Comparison of ENCODE assay signal across 24 mouse cellular contexts in genomic region chr5:150282091-150282490, GRCm38 (mm10).
DNase-seq lines count a peak whose midpoint lies in the region; ATAC-seq and TF ChIP-seq lines count a peak whose summit lies in the region.
"Had no signal": no experiment of that assay in that cellular context is flagged by ENCODE, and none has a peak within 500 bp of the region (broad histone marks: within the 10 kb centered on the region; RNA-seq: fewer than 3 reads in every experiment).

No protein-coding gene starts in this region.

- no peak for TF ChIP-seq POLR2A in ES-Bruce4 (IDR thresholded peaks at IDR 0.05; ENCODE audit: insufficient read depth, low read length)

- no peak overlapping the region for H3K4me3 ChIP-seq in kidney, postnatal 0 days (replicated peaks; ENCODE audit: low read depth, low read length)
- H3K4me3 ChIP-seq in kidney, embryonic 16.5 days (ENCODE audit: low read length) = no peak overlapping the region
- H3K4me3 ChIP-seq in ES-Bruce4 (ENCODE audit: low read depth, low read length) = no peak overlapping the region
- no peak overlapping the region for H3K4me3 ChIP-seq in intestine, postnatal 0 days (ENCODE audit: low read depth, low read length)
- H3K4me3 ChIP-seq: embryonic facial prominence, embryonic 10.5 days; embryonic facial prominence, embryonic 13.5 days; erythroblast, embryonic 14.5 days; forebrain, embryonic 12.5 days; forebrain, embryonic 15.5 days; hindbrain, embryonic 13.5 days had no signal

- no peaks in the 10 kb centered on the region for H3K9me3 ChIP-seq in kidney, postnatal 0 days (replicated peaks; ENCODE audit: low read length)
- peaks cover 4% of the 10 kb centered on the region; the same call in 1 of the 2 replicates for H3K9me3 ChIP-seq in kidney, embryonic 16.5 days (ENCODE audit: low read length)
- H3K9me3 ChIP-seq in ES-Bruce4 (replicated peaks; ENCODE audit: control insufficient read depth, insufficient read depth, low read length, poor library complexity, severe bottlenecking) = no peaks in the 10 kb centered on the region
- no peaks in the 10 kb centered on the region for H3K9me3 ChIP-seq in intestine, postnatal 0 days (ENCODE audit: control insufficient read depth)
- H3K9me3 ChIP-seq: embryonic facial prominence, embryonic 13.5 days; forebrain, embryonic 15.5 days had no signal

- TF ChIP-seq EP300 in ES-Bruce4 (IDR thresholded peaks at IDR 0.05; ENCODE audit: insufficient read depth, low read depth, low read length) = no peak

- H3K36me3 ChIP-seq in kidney, postnatal 0 days (ENCODE audit: insufficient read depth, low read length) = no peaks in the 10 kb centered on the region
- no peaks in the 10 kb centered on the region for H3K36me3 ChIP-seq in kidney, embryonic 16.5 days (ENCODE audit: insufficient read depth, low read length)
- H3K36me3 ChIP-seq in ES-Bruce4 (ENCODE audit: control insufficient read depth, insufficient read depth, low read length, poor library complexity, severe bottlenecking) = no peaks in the 10 kb centered on the region
- no peaks in the 10 kb centered on the region for H3K36me3 ChIP-seq in intestine, postnatal 0 days (ENCODE audit: control insufficient read depth, insufficient read depth)
- H3K36me3 ChIP-seq: embryonic facial prominence, embryonic 10.5 days; embryonic facial prominence, embryonic 13.5 days; forebrain, embryonic 12.5 days; forebrain, embryonic 15.5 days had no signal

- H3K27ac ChIP-seq in kidney, postnatal 0 days = no peak overlapping the region
- H3K27ac ChIP-seq in kidney, embryonic 16.5 days (ENCODE audit: low read length) = no peak overlapping the region
- H3K27ac ChIP-seq in ES-Bruce4 (ENCODE audit: insufficient read depth, low read length) = no peak overlapping the region
- no peak overlapping the region for H3K27ac ChIP-seq in intestine, postnatal 0 days (ENCODE audit: low read depth, low read length)
- H3K27ac ChIP-seq: embryonic facial prominence, embryonic 10.5 days; embryonic facial prominence, embryonic 13.5 days; forebrain, embryonic 12.5 days; forebrain, embryonic 15.5 days; hindbrain, embryonic 13.5 days had no signal

- H3K4me2 ChIP-seq in kidney, postnatal 0 days (ENCODE audit: low read length) = no peak overlapping the region
- no peak overlapping the region for H3K4me2 ChIP-seq in kidney, embryonic 16.5 days (replicated peaks; ENCODE audit: low read depth, low read length)
- H3K4me2 ChIP-seq in intestine, postnatal 0 days (replicated peaks; ENCODE audit: low read depth) = no peak overlapping the region
- H3K4me2 ChIP-seq: embryonic facial prominence, embryonic 13.5 days; forebrain, embryonic 12.5 days; forebrain, embryonic 15.5 days; heart, embryonic 11.5 days; hindbrain, embryonic 13.5 days had no signal

- H3K27me3 ChIP-seq in kidney, postnatal 0 days (ENCODE audit: insufficient read depth, low read length) = no peaks in the 10 kb centered on the region
- no peaks in the 10 kb centered on the region for H3K27me3 ChIP-seq in kidney, embryonic 16.5 days (ENCODE audit: insufficient read depth, low read length)
- no peaks in the 10 kb centered on the region for H3K27me3 ChIP-seq in ES-Bruce4 (ENCODE audit: control insufficient read depth, insufficient read depth, low read length, poor library complexity, severe bottlenecking)
- no peaks in the 10 kb centered on the region for H3K27me3 ChIP-seq in intestine, postnatal 0 days (replicated peaks; ENCODE audit: control insufficient read depth, insufficient read depth, low read length)
- H3K27me3 ChIP-seq: embryonic facial prominence, embryonic 13.5 days; forebrain, embryonic 12.5 days; forebrain, embryonic 15.5 days; hindbrain, embryonic 13.5 days had no signal

- peak; percentile 28; the same call in 1 of the 2 replicates for TF ChIP-seq CTCF in kidney, postnatal 0 days (IDR thresholded peaks at IDR 0.05; ENCODE audit: low read depth)
- peak; percentile 17 for TF ChIP-seq CTCF in ES-Bruce4 (IDR thresholded peaks at IDR 0.05; ENCODE audit: low read depth, low read length)
- no peak for TF ChIP-seq CTCF in intestine, postnatal 0 days (IDR thresholded peaks at IDR 0.05; ENCODE audit: low read depth)

- ATAC-seq in kidney, postnatal 0 days (replicated peaks; ENCODE audit: low FRiP score, low read depth) = no peak
- ATAC-seq in kidney, embryonic 16.5 days (ENCODE audit: low FRiP score, low TSS enrichment) = no peak
- ATAC-seq in intestine, postnatal 0 days = no peak
- ATAC-seq: forebrain, embryonic 15.5 days; hindbrain, embryonic 16.5 days; inflammation-experienced regulatory T-cells, adult 6 months; intestine, embryonic 16.5 days had no signal

- H3K9ac ChIP-seq in kidney, postnatal 0 days (ENCODE audit: low read depth, low read length) = no peak overlapping the region
- H3K9ac ChIP-seq in kidney, embryonic 16.5 days (replicated peaks; ENCODE audit: low read length) = no peak overlapping the region
- no peak overlapping the region for H3K9ac ChIP-seq in ES-Bruce4 (ENCODE audit: low read depth, poor library complexity, severe bottlenecking)
- no peak overlapping the region for H3K9ac ChIP-seq in intestine, postnatal 0 days (ENCODE audit: low read depth, low read length)
- H3K9ac ChIP-seq: embryonic facial prominence, embryonic 13.5 days; forebrain, embryonic 12.5 days; forebrain, embryonic 15.5 days; hindbrain, embryonic 13.5 days had no signal

- WGBS in kidney, postnatal 0 days = 76% methylated on average over 7 of the region's 7 CpGs
- 82% methylated on average over 7 of the region's 7 CpGs for WGBS in kidney, embryonic 16.5 days
- 81% methylated on average over 7 of the region's 7 CpGs for WGBS in intestine, postnatal 0 days

- no peaks in the 10 kb centered on the region for H3K4me1 ChIP-seq in kidney, postnatal 0 days (replicated peaks; ENCODE audit: insufficient read depth, low read length)
- H3K4me1 ChIP-seq in kidney, embryonic 16.5 days (ENCODE audit: insufficient read depth, low read length) = no peaks in the 10 kb centered on the region
- no peaks in the 10 kb centered on the region for H3K4me1 ChIP-seq in ES-Bruce4 (ENCODE audit: control insufficient read depth, insufficient read depth, low read length)
- no peaks in the 10 kb centered on the region for H3K4me1 ChIP-seq in intestine, postnatal 0 days (replicated peaks; ENCODE audit: control insufficient read depth, insufficient read depth, low read length)
- H3K4me1 ChIP-seq: embryonic facial prominence, embryonic 10.5 days; embryonic facial prominence, embryonic 13.5 days; forebrain, embryonic 12.5 days; forebrain, embryonic 15.5 days; hindbrain, embryonic 13.5 days had no signal

- DNase-seq in kidney, postnatal 0 days (ENCODE audit: low spot score) = no peak
- DNase-seq in R1 (ENCODE audit: low read depth, low spot score) = peak; percentile 73
- no peak for DNase-seq in cerebellum, postnatal 10 days
- DNase-seq: adrenal gland, adult 2 months; adrenal gland, postnatal 14 days; cerebellum, adult 11 months; cerebellum, adult 2 months; cerebellum, adult 9-11 months; cerebellum, postnatal 36 days; embryo, embryonic 11 days; gastrocnemius, postnatal 25 days had no signal
